Mouse (Mus musculus): ENCODE data around the gene Dna2.

DNA sequence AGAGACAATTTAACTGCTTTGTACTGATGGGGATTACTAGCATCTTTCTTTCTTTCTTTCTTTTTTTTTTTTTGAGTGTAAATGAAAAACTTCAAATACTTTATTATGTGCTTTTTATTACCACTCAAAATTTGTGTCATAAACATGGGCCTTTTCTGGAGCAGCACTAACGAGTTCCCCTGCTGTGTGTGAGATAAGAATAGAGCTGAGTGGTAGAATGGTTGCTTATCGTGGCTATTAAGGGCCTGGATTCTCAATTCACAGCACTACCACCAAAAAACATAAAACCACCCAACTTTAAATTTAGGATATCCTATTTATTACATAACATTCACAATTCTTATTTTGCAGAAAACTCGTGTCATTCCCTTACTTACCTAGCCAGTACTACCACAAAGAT, 66.7 kb downstream of the Dna2 start:
- TF ChIP-seq CTCF (IDR thresholded peaks at IDR 0.05; ENCODE audit: low read depth), result no peak
- no peak for TF ChIP-seq EP300 (IDR thresholded peaks at IDR 0.05; ENCODE audit: low read depth)

Data from liver, embryonic 14.5 days (tissue).